Mouse (Mus musculus): ENCODE results near the gene Ppp1r18. TPM values are rescaled to one million over a fixed set of nuclear protein-coding genes. Genes with fewer than 3 reads are reported as not detected.
A peak's percentile ranks its signal among the peaks of the same experiment; 100 is the strongest.

Ppp1r18 gene
- polyA plus RNA-seq, 1 experiment from 2014 or later = 27.6 TPM

- Histone ChIP-seq H3K9ac (ENCODE audit: low read depth, low read length) (no peak overlapping the region), H3K27me3 (ENCODE audit: control insufficient read depth, insufficient read depth, low read length) (no peaks in the 10 kb centered on the region), H3K27ac (ENCODE audit: low read depth, low read length) (no peak overlapping the region), H3K4me2 (replicated peaks; ENCODE audit: low read depth, low read length) (no peak overlapping the region), H3K36me3 (ENCODE audit: control insufficient read depth, insufficient read depth, low read length) (peaks cover 4% of the 10 kb centered on the region; the same call in 1 of the 2 replicates), H3K4me1 (replicated peaks; ENCODE audit: control insufficient read depth, insufficient read depth, low read length) (no peaks in the 10 kb centered on the region), H3K9me3 (ENCODE audit: control insufficient read depth, low read length) (no peaks in the 10 kb centered on the region), H3K4me3 (ENCODE audit: low read depth, low read length) (no peak overlapping the region)
- WGBS = 87% methylated on average over 2 of the region's 2 CpGs
- DNase-seq (ENCODE audit: low spot score) = no peak
- ATAC-seq (ENCODE audit: low FRiP score) = no peak
Measured at GRCm38 (mm10) chr17:35907609-35908008, 42.2 kb downstream of the Ppp1r18 start.

GRCm38 (mm10) chr17:35909186-35909918, 44.0 kb downstream of the Ppp1r18 start:
- ATAC-seq (ENCODE audit: low FRiP score) (peak; percentile 58), DNase-seq (ENCODE audit: low spot score) (no peak)
- Histone ChIP-seq H3K36me3 (ENCODE audit: control insufficient read depth, insufficient read depth, low read length) (no peaks in the 10 kb centered on the region), H3K9me3 (ENCODE audit: control insufficient read depth, low read length) (no peaks in the 10 kb centered on the region), H3K4me2 (replicated peaks; ENCODE audit: low read depth, low read length) (peak overlapping the region; percentile 78), H3K27ac (ENCODE audit: low read depth, low read length) (peak overlapping the region; percentile 62), H3K4me3 (ENCODE audit: low read depth, low read length) (peak overlapping the region; percentile 74), H3K4me1 (replicated peaks; ENCODE audit: control insufficient read depth, insufficient read depth, low read length) (no peaks in the 10 kb centered on the region), H3K27me3 (ENCODE audit: control insufficient read depth, insufficient read depth, low read length) (no peaks in the 10 kb centered on the region), H3K9ac (ENCODE audit: low read depth, low read length) (peak overlapping the region; percentile 79)
- 24% methylated on average over 20 of the region's 20 CpGs for WGBS

- H3K9ac ChIP-seq (ENCODE audit: low read depth, low read length) = peak within 1 kb of the TSS; percentile 79
- H3K4me2 ChIP-seq (replicated peaks; ENCODE audit: low read depth, low read length) = peak within 1 kb of the TSS; percentile 78
- no peaks in the 10 kb centered on the region for H3K9me3 ChIP-seq (ENCODE audit: control insufficient read depth, low read length)
- peak; percentile 99 for DNase-seq (ENCODE audit: low spot score)
- H3K4me1 ChIP-seq (replicated peaks; ENCODE audit: control insufficient read depth, insufficient read depth, low read length) = no peaks in the 10 kb centered on the region
- no peaks in the 10 kb centered on the region for H3K36me3 ChIP-seq (ENCODE audit: control insufficient read depth, insufficient read depth, low read length)
- H3K27ac ChIP-seq (ENCODE audit: low read depth, low read length) = peak within 1 kb of the TSS; percentile 64
- ATAC-seq (ENCODE audit: low FRiP score) = peak; percentile 92
- 2% methylated on average over 25 of the region's 25 CpGs for WGBS
- no peaks in the 10 kb centered on the region for H3K27me3 ChIP-seq (ENCODE audit: control insufficient read depth, insufficient read depth, low read length)
- peak within 1 kb of the TSS; percentile 74 for H3K4me3 ChIP-seq (ENCODE audit: low read depth, low read length)
Measured at GRCm38 (mm10) chr17:35909919-35910369, 44.6 kb downstream of the Ppp1r18 start, which contains the start of gene Atat1. Gene Atat1 (minus strand): TSS chr17:35910075.

DNA sequence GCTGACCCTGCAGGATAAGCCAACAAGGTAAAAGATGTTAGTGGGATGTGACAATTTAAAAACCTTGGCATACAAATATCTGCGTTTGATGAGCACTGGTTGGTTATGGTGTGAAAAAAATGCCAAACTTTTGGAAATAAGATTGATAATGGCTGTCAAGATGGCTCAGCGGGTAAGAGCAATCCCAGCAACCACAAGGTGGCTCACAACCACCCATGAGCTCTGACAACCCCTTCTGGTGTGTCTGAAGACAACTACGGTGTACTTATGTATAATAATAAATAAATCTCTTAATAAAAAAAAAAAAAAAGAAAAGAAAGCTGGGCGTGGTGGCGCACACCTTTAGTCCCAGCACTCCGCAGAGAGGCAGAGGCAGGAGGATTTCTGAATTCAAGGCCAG, 49.6 kb downstream of the Ppp1r18 start:
- ATAC-seq (ENCODE audit: low FRiP score) = no peak
- Histone ChIP-seq H3K27ac (ENCODE audit: low read depth, low read length) (no peak overlapping the region), H3K9ac (ENCODE audit: low read depth, low read length) (no peak overlapping the region), H3K36me3 (ENCODE audit: control insufficient read depth, insufficient read depth, low read length) (no peaks in the 10 kb centered on the region), H3K4me3 (ENCODE audit: low read depth, low read length) (no peak overlapping the region; the same call in 1 of the 2 replicates), H3K4me2 (replicated peaks; ENCODE audit: low read depth, low read length) (0 out of 2 replicates have a peak overlapping the region, but pooled peaks have one; percentile 64), H3K9me3 (ENCODE audit: control insufficient read depth, low read length) (no peaks in the 10 kb centered on the region), H3K4me1 (replicated peaks; ENCODE audit: control insufficient read depth, insufficient read depth, low read length) (peaks cover 3% of the 10 kb centered on the region; the same call in 1 of the 2 replicates), H3K27me3 (ENCODE audit: control insufficient read depth, insufficient read depth, low read length) (no peaks in the 10 kb centered on the region)
- DNase-seq (ENCODE audit: low spot score) = no peak
- WGBS = 82% methylated on average over 6 of the region's 6 CpGs

GRCm38 (mm10) chr17:35915538-35916296, 50.3 kb downstream of the Ppp1r18 start:
- Histone ChIP-seq H3K36me3 (ENCODE audit: control insufficient read depth, insufficient read depth, low read length) (no peaks in the 10 kb centered on the region), H3K4me2 (replicated peaks; ENCODE audit: low read depth, low read length) (peak overlapping the region; percentile 64), H3K4me1 (replicated peaks; ENCODE audit: control insufficient read depth, insufficient read depth, low read length) (peaks cover 4% of the 10 kb centered on the region; the same call in 1 of the 2 replicates), H3K27me3 (ENCODE audit: control insufficient read depth, insufficient read depth, low read length) (no peaks in the 10 kb centered on the region), H3K4me3 (ENCODE audit: low read depth, low read length) (peak overlapping the region; percentile 67), H3K9ac (ENCODE audit: low read depth, low read length) (peak overlapping the region; percentile 61), H3K9me3 (ENCODE audit: control insufficient read depth, low read length) (no peaks in the 10 kb centered on the region), H3K27ac (ENCODE audit: low read depth, low read length) (no peak overlapping the region)
- 4% methylated on average over 28 of the region's 28 CpGs for WGBS
- no peak for ATAC-seq (ENCODE audit: low FRiP score)
- DNase-seq (ENCODE audit: low spot score) = no peak

DNA sequence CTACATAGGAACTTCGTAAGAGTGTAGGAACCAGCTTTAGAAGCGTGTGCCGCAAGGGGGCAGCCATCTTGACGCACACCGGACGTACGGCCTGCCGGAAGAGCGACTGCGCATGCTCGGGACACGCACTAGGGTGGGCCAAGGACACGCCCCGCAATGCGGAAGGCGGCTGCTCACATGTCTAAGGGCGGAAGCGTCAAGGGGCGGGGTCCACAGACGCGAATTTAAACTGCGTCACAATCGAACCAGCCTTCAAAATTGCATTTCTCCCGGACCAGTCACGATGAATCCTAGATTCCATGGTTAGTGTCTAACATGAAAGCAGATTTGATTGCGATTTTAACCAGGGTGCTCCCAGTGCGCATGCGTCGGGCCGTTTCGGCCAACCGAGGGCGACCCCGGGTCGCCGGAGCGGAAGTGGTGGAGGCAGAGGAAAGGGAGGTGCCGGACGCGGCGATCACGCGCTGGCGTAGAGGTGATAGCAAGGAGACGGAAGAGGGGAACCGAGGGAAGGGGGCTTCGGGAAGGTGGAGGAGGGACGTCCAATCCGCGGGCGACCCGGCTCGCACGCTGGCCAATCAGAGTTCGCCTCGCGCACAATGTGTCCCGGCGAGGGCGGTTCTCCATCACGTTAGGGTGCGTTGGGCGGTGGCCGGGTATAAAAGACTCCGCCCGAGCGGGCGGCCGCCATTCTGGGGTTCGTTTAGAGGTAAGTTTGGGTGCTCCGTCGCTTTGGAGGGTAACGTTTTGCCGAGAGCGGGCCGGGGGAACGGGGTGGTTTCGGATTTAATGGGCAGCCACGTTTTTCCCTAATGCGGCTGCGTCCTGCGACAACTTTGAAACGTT, 51.1 kb downstream of the Ppp1r18 start, which contains the start of the genes Mrps18b and Ppp1r10:
TSS of gene Mrps18b (minus strand) at position 93 of the 846 bp plus-strand sequence.
TSS of gene Ppp1r10 (plus strand) at position 138 of the 846 bp plus-strand sequence.
- DNase-seq (ENCODE audit: low spot score) (peak; percentile 98), ATAC-seq (ENCODE audit: low FRiP score) (peak; percentile 93)
- under 1% methylated on average over 78 of the region's 83 CpGs for WGBS
- Histone ChIP-seq H3K9ac (ENCODE audit: low read depth, low read length) (peak within 1 kb of the TSS; percentile 91), H3K4me1 (replicated peaks; ENCODE audit: control insufficient read depth, insufficient read depth, low read length) (peaks cover 4% of the 10 kb centered on the region), H3K27ac (ENCODE audit: low read depth, low read length) (peak within 1 kb of the TSS; percentile 94), H3K27me3 (ENCODE audit: control insufficient read depth, insufficient read depth, low read length) (no peaks in the 10 kb centered on the region), H3K36me3 (ENCODE audit: control insufficient read depth, insufficient read depth, low read length) (no peaks in the 10 kb centered on the region), H3K9me3 (ENCODE audit: control insufficient read depth, low read length) (no peaks in the 10 kb centered on the region), H3K4me3 (ENCODE audit: low read depth, low read length) (peak within 1 kb of the TSS; percentile 67), H3K4me2 (replicated peaks; ENCODE audit: low read depth, low read length) (peak within 1 kb of the TSS; percentile 92)

DNA sequence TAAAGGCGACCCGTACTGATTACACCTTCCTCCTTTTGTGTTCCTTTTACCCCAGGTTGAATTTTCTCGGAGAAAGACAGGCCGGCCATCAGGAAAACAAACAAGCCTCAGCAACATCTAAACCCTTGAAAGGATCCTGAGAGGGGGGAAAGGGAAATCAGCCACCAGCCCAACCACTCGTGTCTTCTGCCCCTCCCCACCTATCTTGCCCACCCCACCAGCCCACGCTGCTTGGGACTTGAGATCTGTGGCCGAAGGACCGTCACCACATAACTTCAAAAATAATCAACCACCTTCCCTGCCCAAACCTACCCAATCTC, 51.7 kb downstream of the Ppp1r18 start:
- 0% methylated on average over 8 of the region's 8 CpGs for WGBS
- DNase-seq (ENCODE audit: low spot score) (no peak), ATAC-seq (ENCODE audit: low FRiP score) (no peak)
- Histone ChIP-seq H3K9me3 (ENCODE audit: control insufficient read depth, low read length) (no peaks in the 10 kb centered on the region), H3K9ac (ENCODE audit: low read depth, low read length) (peak overlapping the region; percentile 91), H3K4me3 (ENCODE audit: low read depth, low read length) (peak overlapping the region; percentile 67), H3K27me3 (ENCODE audit: control insufficient read depth, insufficient read depth, low read length) (no peaks in the 10 kb centered on the region), H3K4me2 (replicated peaks; ENCODE audit: low read depth, low read length) (peak overlapping the region; percentile 92), H3K4me1 (replicated peaks; ENCODE audit: control insufficient read depth, insufficient read depth, low read length) (peaks cover 4% of the 10 kb centered on the region), H3K27ac (ENCODE audit: low read depth, low read length) (peak overlapping the region; percentile 94), H3K36me3 (ENCODE audit: control insufficient read depth, insufficient read depth, low read length) (no peaks in the 10 kb centered on the region)
